Mouse (Mus musculus): ENCODE measurements around the gene Il18. TPM values are rescaled to one million over a fixed set of nuclear protein-coding genes. Genes with fewer than 3 reads are reported as not detected.

Il18 gene
- total and polyA plus RNA-seq, 3 experiments: not detected

DNA sequence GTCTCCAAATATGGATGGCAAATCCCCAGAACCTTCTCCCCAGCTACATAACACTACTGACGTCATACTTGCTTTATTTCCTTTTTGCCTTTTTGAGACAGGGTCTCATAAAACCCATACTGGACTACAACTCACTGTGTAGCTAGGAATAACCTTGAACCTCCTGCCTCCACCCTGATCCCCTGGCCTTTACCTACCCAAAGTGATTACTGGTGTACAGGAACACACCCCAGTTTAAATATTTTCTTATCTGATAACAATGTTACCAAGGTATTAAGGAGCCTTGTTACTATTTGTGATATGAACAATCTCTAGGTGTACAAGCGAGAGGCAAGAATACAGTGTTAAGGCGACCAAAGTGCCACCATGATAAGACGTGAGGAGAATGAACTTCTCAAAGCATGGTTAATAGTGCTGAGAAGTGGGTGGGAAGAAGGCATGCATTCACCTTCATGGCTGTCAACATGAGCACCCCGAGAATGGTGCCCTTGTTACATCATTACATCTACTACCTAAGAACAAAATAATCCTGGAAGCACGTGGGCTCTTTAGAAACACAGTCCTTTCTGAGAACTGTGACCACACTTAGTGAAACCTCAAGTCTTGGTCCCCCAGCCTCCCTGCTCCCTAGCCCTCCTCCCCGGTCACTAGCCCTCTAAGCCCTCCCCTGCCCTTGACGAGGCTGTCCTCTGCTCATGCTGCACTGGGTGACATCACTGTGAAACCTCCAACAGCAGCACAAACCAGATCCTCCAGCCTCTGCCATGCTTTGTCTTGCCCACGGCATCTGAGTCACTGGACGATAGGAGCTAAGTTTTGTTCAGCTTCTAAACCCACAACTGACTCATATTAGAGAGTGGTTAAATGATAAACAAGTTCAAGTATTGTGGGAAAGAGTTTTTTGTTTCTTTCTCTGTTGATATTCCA, 15.2 kb downstream of the Il18 start:
- TF ChIP-seq CTCF (IDR thresholded peaks at IDR 0.05; ENCODE audit: low read depth, low read length) (no peak), POLR2AphosphoS5 (IDR thresholded peaks at IDR 0.05; ENCODE audit: insufficient replicate concordance, low read depth, low read length) (no peak), GATA2 (IDR thresholded peaks at IDR 0.05; ENCODE audit: borderline replicate concordance, low read depth, low read length) (no peak), TAL1 (conservative IDR thresholded peaks at IDR 0.05; ENCODE audit: low read depth, low read length) (no peak), GATA1 (IDR thresholded peaks at IDR 0.05; ENCODE audit: borderline replicate concordance, low read length) (no peak)
- H3K4me1 ChIP-seq (ENCODE audit: insufficient read depth, low read depth, low read length): no peaks in the 10 kb centered on the region
- H3K4me3 ChIP-seq (ENCODE audit: low read depth, low read length): no peak overlapping the region
- peaks cover 15% of the 10 kb centered on the region for H3K27me3 ChIP-seq (ENCODE audit: insufficient read depth, low read length)
- ATAC-seq (ENCODE audit: extremely low read depth, insufficient number of reproducible peaks, low FRiP score, poor library complexity, severe bottlenecking) (no peak), DNase-seq (ENCODE audit: low spot score) (no peak)
- H3K9me3 ChIP-seq (replicated peaks): no peaks in the 10 kb centered on the region
- H3K36me3 ChIP-seq (replicated peaks): no peaks in the 10 kb centered on the region

DNA sequence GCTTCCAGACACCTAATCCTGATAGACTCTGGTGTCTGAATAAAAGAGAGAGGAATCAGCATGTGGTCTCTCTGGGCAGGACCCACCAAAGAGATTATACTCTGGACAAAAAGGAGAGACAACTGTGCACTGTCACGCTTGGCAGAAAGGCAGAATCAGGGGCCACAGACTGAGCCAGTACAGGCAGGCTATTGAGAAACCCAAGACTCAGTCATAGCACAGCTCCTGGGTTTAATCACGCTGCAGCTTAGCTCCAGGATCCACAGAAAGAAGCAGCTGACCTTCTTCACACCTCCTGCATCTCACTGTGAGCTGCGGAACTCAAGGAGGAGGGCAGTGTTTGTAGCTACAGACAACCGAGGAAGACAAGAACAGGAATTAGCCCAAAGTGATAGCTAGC, 25.7 kb downstream of the Il18 start:
- no peak overlapping the region for H3K4me3 ChIP-seq (ENCODE audit: low read depth, low read length)
- DNase-seq (ENCODE audit: low spot score): no peak
- TF ChIP-seq GATA2 (IDR thresholded peaks at IDR 0.05; ENCODE audit: borderline replicate concordance, low read depth, low read length) (no peak), TAL1 (conservative IDR thresholded peaks at IDR 0.05; ENCODE audit: low read depth, low read length) (no peak), POLR2AphosphoS5 (IDR thresholded peaks at IDR 0.05; ENCODE audit: insufficient replicate concordance, low read depth, low read length) (no peak), GATA1 (IDR thresholded peaks at IDR 0.05; ENCODE audit: borderline replicate concordance, low read length) (no peak), CTCF (IDR thresholded peaks at IDR 0.05; ENCODE audit: low read depth, low read length) (no peak)
- H3K9me3 ChIP-seq (replicated peaks): no peaks in the 10 kb centered on the region
- ATAC-seq (ENCODE audit: extremely low read depth, insufficient number of reproducible peaks, low FRiP score, poor library complexity, severe bottlenecking): no peak
- no peaks in the 10 kb centered on the region for H3K36me3 ChIP-seq (replicated peaks)
- H3K27me3 ChIP-seq (ENCODE audit: insufficient read depth, low read length): peaks cover 29% of the 10 kb centered on the region
- H3K4me1 ChIP-seq (ENCODE audit: insufficient read depth, low read depth, low read length): no peaks in the 10 kb centered on the region

DNA sequence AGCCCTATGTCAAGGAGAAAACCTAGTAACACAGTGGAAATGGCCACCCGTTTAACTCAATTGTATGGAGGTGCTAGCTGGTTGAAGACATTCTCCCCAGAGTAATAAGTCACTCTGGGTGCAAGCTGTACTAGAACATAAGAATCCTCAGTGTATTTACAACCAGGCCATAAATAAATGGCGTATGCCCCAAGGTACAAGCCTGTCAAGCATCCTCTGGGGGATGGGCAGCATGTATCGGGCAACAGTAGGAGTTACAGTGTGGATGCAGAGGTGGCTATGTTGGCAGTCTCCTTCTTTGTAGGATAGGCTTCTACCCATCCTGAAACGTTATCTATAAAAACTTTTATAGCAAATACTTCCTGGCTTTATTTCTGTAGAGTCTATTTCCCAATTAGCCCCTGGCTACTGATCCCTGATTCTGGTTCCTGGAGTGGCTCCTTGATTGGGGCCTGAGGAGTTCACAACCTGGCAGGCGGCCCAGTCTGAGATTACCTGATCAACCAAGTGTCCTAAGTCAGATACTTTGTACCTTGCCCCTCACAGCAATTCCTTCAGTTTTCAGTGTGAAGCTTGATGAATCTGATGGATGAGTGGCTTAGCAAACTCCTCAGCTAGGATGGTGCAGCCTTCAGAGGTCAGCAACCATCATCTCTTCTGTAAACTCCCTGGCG, 30.7 kb downstream of the Il18 start:
- no peaks in the 10 kb centered on the region for H3K36me3 ChIP-seq (replicated peaks)
- no peak overlapping the region for H3K4me3 ChIP-seq (ENCODE audit: low read depth, low read length)

DNA sequence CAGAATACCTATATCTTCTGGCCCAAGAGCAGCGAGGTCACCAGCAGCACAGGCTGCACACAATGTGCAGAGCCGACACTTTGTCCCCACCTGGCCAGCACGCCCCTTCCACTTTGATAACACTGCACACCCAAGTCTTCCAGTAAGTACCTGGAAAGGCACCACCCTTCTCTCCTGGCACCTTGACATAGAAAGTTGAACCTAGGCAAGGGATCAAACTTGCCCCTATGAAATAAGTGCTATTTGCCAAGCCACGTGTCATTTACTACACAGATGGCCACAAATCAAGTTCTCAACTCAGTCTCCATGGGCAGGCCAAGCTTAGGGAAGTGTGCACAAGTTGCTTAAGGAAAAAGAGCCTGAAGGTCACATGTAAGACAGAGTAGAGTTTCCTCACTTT, 32.3 kb downstream of the Il18 start:
- TF ChIP-seq TAL1 (conservative IDR thresholded peaks at IDR 0.05; ENCODE audit: low read depth, low read length): no peak
- TF ChIP-seq GATA1 (IDR thresholded peaks at IDR 0.05; ENCODE audit: borderline replicate concordance, low read length): no peak
- TF ChIP-seq POLR2AphosphoS5 (IDR thresholded peaks at IDR 0.05; ENCODE audit: insufficient replicate concordance, low read depth, low read length): no peak
- TF ChIP-seq GATA2 (IDR thresholded peaks at IDR 0.05; ENCODE audit: borderline replicate concordance, low read depth, low read length): no peak
- no peak for TF ChIP-seq CTCF (IDR thresholded peaks at IDR 0.05; ENCODE audit: low read depth, low read length)
- Histone ChIP-seq H3K36me3 (replicated peaks) (no peaks in the 10 kb centered on the region), H3K27me3 (ENCODE audit: insufficient read depth, low read length) (peaks cover 36% of the 10 kb centered on the region), H3K4me3 (ENCODE audit: low read depth, low read length) (no peak overlapping the region), H3K9me3 (replicated peaks) (no peaks in the 10 kb centered on the region), H3K4me1 (ENCODE audit: insufficient read depth, low read depth, low read length) (no peaks in the 10 kb centered on the region)
- no peak for ATAC-seq (ENCODE audit: extremely low read depth, insufficient number of reproducible peaks, low FRiP score, poor library complexity, severe bottlenecking)
- DNase-seq (ENCODE audit: low spot score): no peak

More for the DNA sequence above, 30.7 kb downstream of the Il18 start:
- peaks cover 36% of the 10 kb centered on the region for H3K27me3 ChIP-seq (ENCODE audit: insufficient read depth, low read length)
- DNase-seq (ENCODE audit: low spot score) (no peak), ATAC-seq (ENCODE audit: extremely low read depth, insufficient number of reproducible peaks, low FRiP score, poor library complexity, severe bottlenecking) (no peak)
- TF ChIP-seq TAL1 (conservative IDR thresholded peaks at IDR 0.05; ENCODE audit: low read depth, low read length): no peak
- no peak for TF ChIP-seq CTCF (IDR thresholded peaks at IDR 0.05; ENCODE audit: low read depth, low read length)
- TF ChIP-seq GATA2 (IDR thresholded peaks at IDR 0.05; ENCODE audit: borderline replicate concordance, low read depth, low read length): no peak
- no peak for TF ChIP-seq GATA1 (IDR thresholded peaks at IDR 0.05; ENCODE audit: borderline replicate concordance, low read length)
- no peak for TF ChIP-seq POLR2AphosphoS5 (IDR thresholded peaks at IDR 0.05; ENCODE audit: insufficient replicate concordance, low read depth, low read length)
- H3K4me1 ChIP-seq (ENCODE audit: insufficient read depth, low read depth, low read length): no peaks in the 10 kb centered on the region
- H3K9me3 ChIP-seq (replicated peaks): no peaks in the 10 kb centered on the region

DNA sequence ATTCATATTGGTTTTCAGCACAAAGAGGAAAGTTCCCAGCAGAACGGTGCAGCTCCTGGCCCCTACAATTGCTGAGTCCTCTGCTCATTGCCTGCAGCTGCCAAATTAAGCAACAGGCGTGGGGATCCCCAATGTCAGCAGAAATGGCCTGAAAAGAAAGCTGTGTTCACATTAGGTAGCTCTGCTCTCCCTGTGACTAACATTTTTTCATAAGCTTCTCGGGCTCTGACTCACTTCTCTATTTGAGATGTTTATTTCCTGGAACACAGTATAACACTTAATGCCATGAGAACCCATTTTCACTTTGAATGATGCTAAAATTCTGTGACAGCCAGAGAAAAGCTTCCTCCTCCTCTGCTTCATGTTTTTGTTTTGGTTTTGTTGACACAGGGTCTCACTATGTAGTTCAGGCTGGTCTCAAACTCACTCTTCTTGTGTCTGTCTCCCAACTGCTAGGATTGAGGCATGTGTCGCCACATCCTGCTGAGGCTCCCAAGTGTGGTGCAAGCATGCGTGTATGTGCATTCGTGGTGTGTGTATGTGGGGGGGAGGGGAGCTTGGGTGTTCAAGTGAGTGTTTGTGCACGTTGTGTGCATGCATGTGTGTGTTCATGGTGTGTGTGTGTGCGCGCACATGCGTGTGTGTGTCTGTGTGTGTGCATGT, 36.4 kb downstream of the Il18 start:
- Histone ChIP-seq H3K4me1 (ENCODE audit: insufficient read depth, low read depth, low read length) (no peaks in the 10 kb centered on the region), H3K4me3 (ENCODE audit: low read depth, low read length) (no peak overlapping the region), H3K27me3 (ENCODE audit: insufficient read depth, low read length) (peaks cover 19% of the 10 kb centered on the region), H3K9me3 (replicated peaks) (no peaks in the 10 kb centered on the region), H3K36me3 (replicated peaks) (peaks cover 26% of the 10 kb centered on the region)
- no peak for ATAC-seq (ENCODE audit: extremely low read depth, insufficient number of reproducible peaks, low FRiP score, poor library complexity, severe bottlenecking)
- no peak for TF ChIP-seq CTCF (IDR thresholded peaks at IDR 0.05; ENCODE audit: low read depth, low read length)
- TF ChIP-seq GATA2 (IDR thresholded peaks at IDR 0.05; ENCODE audit: borderline replicate concordance, low read depth, low read length): no peak
- TF ChIP-seq POLR2AphosphoS5 (IDR thresholded peaks at IDR 0.05; ENCODE audit: insufficient replicate concordance, low read depth, low read length): no peak
- TF ChIP-seq TAL1 (conservative IDR thresholded peaks at IDR 0.05; ENCODE audit: low read depth, low read length): no peak
- no peak for TF ChIP-seq GATA1 (IDR thresholded peaks at IDR 0.05; ENCODE audit: borderline replicate concordance, low read length)
- no peak for DNase-seq (ENCODE audit: low spot score)
